Mouse (Mus musculus) right cerebral cortex, postnatal 4 days (tissue): ENCODE results near the gene Gpa33.

Source experiments
- DNase-seq: peaks from one replicate; pipeline ENCODE4 v3.0.0-alpha.2; 2022

Gene Gpa33

DNA sequence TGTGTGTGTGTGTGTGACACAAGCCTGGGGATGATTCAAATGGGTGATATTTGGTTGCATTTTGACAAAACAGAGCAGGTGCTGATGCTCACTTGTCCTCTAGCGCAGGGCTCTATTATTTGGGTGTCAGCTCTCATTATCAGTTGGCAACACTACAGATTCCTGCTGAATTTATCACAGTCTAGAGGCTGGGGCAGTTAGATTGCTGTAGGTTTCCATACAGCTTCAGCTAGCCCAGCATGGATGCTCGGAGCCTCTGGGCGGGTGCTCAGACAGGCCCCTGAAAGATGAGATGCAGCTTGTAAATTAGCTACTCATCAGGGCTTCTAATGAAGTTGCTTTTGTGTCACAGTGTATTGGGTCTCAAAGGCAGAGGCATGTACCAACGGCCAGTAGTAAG, 37.4 kb downstream of the Gpa33 start:
- no peak for DNase-seq

DNA sequence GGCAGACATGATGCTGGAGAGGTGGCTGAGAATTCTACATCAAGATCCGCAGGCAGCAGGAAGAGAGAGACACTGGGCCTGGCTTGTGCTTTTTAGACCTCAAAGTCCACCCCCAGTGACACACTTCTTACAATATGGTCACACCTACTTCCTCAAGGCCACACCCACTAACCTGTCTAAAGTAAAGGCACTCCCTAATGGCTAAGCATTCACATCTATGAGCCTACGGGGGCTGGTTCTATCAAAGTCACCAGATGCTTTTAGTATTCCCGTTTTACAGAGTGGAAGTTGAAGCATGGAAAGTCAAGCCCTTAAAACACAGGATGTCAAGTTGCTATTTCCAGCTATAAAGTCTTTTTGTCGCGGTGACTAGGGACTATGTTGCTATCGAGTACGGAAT, 38.0 kb downstream of the Gpa33 start:
- no peak for DNase-seq

DNA sequence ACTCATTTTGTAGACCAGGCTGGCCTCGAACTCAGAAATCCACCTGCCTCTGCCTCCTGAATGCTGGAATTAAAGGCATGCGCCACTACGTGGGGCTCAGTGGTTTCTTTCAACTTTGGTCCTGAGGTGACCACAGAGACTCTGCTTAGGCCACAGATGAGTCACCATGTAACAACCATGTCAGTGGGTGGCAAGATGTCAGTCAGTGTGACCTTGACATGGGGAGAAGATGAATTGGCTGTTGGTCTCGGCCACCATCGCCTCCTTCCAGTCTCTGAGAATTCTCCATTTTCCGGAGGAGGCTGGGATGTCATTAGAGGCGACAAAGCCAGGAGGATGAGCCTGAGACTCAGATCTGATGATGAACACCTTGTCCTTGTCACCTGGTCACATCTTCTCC, 39.7 kb downstream of the Gpa33 start:
- DNase-seq: no peak

GRCm38 (mm10) chr1:166170852-166171251, 40.8 kb downstream of the Gpa33 start:
- no peak for DNase-seq

DNA sequence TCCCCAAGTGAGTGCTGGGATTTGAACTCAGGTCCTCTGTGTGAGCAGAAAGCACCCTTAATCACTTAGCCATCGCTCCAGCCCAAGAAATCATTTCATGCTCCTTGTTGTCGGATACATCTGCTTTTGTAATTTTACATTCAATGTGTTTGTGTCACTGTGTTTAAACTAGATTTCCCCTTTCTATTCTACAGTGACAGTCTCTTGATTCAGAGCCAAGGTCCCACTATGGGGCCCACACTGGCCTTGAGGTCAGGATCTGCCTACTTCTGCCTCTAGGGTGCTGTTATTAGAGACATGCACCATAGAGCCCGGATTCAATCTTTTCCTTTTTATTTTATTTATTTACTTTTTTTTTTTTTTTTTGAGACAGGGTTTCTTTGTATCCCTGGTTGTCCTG, 43.0 kb downstream of the Gpa33 start:
- no peak for DNase-seq

GRCm38 (mm10) chr1:166173621-166174020, 43.6 kb downstream of the Gpa33 start:
- DNase-seq: no peak

DNA sequence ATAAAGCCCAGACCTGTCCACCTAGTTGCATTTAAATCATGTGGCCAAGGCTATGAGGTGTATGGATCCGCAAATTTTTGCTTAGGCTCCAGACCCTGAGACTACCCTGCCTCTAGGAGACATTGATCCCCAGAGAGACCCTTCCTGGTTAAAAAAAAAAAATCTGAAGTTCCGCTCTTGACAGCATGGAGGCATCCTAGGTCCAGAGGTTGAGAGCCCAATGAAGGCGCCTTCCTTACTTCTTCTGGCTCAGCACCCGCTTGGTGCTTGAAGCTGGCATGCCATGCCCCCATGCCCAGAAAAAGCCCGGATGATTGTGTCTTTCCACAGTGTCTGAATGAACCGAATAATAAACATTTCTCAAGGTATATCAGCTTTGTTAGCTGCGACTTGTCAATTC, 51.5 kb downstream of the Gpa33 start:
- DNase-seq: no peak

DNA sequence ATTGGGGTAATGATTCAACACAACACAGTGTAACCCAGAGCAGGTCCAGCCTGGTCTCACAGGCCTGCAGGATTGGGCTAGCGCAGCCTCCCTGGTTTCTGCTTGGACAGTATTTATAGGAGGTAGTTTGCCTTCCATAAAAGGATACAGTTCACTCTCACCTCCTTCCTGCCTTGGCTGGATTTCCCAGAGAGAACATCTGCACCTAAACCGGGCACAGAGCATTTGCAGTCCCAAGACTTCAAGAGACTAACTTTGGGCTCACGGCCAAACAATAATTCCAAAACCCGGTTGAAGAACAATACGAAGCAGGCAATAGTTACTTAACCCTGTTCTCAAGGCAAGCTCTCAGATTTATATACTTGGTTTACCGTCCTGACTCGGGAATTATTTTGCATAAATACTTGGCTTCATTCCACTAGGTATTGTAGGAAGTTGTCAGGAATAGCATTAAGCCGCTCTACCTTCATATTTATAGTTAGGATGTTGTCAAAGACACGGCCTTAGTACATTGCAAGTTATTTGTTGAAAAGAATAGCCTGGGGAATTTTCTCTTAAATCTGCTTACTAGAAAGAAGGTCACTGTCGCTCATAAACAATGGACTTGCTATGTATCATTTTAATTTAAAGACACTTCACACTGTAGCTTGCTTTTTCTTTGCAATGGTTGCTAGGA, 53.1 kb downstream of the Gpa33 start:
- DNase-seq: no peak

GRCm38 (mm10) chr1:166184391-166185229, 54.6 kb downstream of the Gpa33 start:
- DNase-seq: no peak

GRCm38 (mm10) chr1:166185357-166185756, 55.3 kb downstream of the Gpa33 start:
- DNase-seq: no peak

DNA sequence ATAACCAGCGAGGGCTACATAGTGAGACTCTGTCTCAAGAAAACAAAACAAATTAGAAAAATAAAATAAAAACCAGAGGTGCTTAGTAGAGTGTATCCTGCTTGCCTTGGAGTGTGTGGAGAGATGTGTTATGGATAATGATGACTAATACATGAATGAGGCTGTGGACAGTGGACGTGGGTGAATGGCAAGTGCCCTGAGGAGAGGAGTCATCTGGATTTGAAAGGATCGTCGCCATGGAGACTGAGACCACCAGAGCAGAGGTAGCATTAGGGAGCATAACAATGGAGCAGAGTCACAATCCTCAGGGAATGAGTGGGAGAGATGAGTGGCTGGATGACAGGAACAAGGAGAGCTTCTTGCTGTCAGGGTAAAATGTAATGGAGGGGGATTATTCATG, 59.8 kb downstream of the Gpa33 start:
- DNase-seq: no peak

GRCm38 (mm10) chr1:166204171-166204570, 74.1 kb downstream of the Gpa33 start:
- DNase-seq: no peak

GRCm38 (mm10) chr1:166205159-166205558, 75.1 kb downstream of the Gpa33 start:
- no peak for DNase-seq

GRCm38 (mm10) chr1:166209371-166209770, 79.3 kb downstream of the Gpa33 start:
- DNase-seq: no peak

DNA sequence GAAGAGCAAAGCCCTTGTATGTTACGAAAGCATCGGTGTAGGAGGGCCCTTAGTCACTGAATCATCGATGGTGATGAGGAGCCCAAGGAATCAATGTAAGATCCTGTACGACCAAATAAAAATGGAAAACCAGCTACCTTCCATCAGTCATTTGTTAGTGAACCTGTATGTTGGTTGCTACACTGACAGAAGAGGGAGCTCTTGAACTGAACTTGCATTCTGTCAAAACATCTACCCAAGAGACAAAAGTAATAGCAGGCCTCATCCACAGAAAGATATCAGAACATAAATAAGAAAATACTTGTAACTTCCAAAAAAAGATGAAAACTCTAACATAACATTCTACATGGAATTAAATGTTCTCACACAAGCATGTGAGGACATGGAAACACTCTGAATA, 84.1 kb downstream of the Gpa33 start:
- DNase-seq: no peak
